Mouse (Mus musculus) thymus, adult 2 months (tissue): ENCODE results near the gene Tyw1.

Experiments
- CTCF ChIP-seq: fragments of 200-500 bp; IDR thresholded peaks from 2 replicates; pipeline ENCODE4 v1.5.1; 2012; ENCODE audit warnings: mild to moderate bottlenecking, control low read depth, low read length, moderate library complexity, borderline replicate concordance; ENCODE audit not compliant: control insufficient read depth, poor library complexity, insufficient read depth; ENCODE audit errors: extremely low read depth
- POLR2A ChIP-seq: fragments of 200-500 bp; IDR thresholded peaks from 2 replicates; pipeline ENCODE4 v1.6.1; 2012; ENCODE audit warnings: mild to moderate bottlenecking, low read length, control low read depth, moderate library complexity; ENCODE audit not compliant: control insufficient read depth, poor library complexity, insufficient read depth; ENCODE audit errors: extremely low read depth

GRCm38 (mm10) chr5:130275509-130275908 lies 20.1 kb downstream of the Tyw1 start:
- TF ChIP-seq CTCF (no peak), POLR2A (no peak)
